ENCODE assay signal across 21 mouse cellular contexts in genomic region chr16:94449632-94450031, GRCm38 (mm10).
DNase-seq lines count a peak whose midpoint lies in the region; ATAC-seq lines count a peak whose summit lies in the region.
"Had no signal": no experiment of that assay in that cellular context is flagged by ENCODE, and none has a peak within 500 bp of the region (broad histone marks: within the 10 kb centered on the region; RNA-seq: fewer than 3 reads in every experiment).

No protein-coding gene starts in this region.

- H3K9ac ChIP-seq in liver, embryonic 13.5 days = no peak overlapping the region
- no peak overlapping the region for H3K9ac ChIP-seq in liver, embryonic 11.5 days (ENCODE audit: low read depth, low read length)
- H3K9ac ChIP-seq in liver, embryonic 15.5 days = no peak overlapping the region
- H3K9ac ChIP-seq in forebrain, embryonic 15.5 days (replicated peaks) = no peak overlapping the region
- H3K9ac ChIP-seq: embryonic facial prominence, embryonic 15.5 days; heart, embryonic 13.5 days; hindbrain, embryonic 14.5 days; midbrain, embryonic 12.5 days had no signal

- H3K4me3 ChIP-seq in liver, embryonic 13.5 days (replicated peaks) = no peak overlapping the region
- no peak overlapping the region for H3K4me3 ChIP-seq in liver, embryonic 11.5 days (ENCODE audit: low read depth, low read length)
- no peak overlapping the region for H3K4me3 ChIP-seq in liver, embryonic 15.5 days (replicated peaks)
- no peak overlapping the region for H3K4me3 ChIP-seq in forebrain, embryonic 15.5 days
- H3K4me3 ChIP-seq: embryonic facial prominence, embryonic 15.5 days; heart, adult 2 months; heart, embryonic 13.5 days; midbrain, embryonic 12.5 days had no signal

- peaks cover 5% of the 10 kb centered on the region; the same call in 1 of the 2 replicates for H3K4me1 ChIP-seq in liver, embryonic 13.5 days (replicated peaks)
- H3K4me1 ChIP-seq in liver, embryonic 11.5 days (replicated peaks; ENCODE audit: control insufficient read depth, insufficient read depth, low read length) = no peaks in the 10 kb centered on the region
- H3K4me1 ChIP-seq in liver, embryonic 15.5 days (replicated peaks) = peaks cover 3% of the 10 kb centered on the region; the same call in 1 of the 2 replicates
- H3K4me1 ChIP-seq in forebrain, embryonic 15.5 days = no peaks in the 10 kb centered on the region
- H3K4me1 ChIP-seq: embryonic facial prominence, embryonic 15.5 days; heart, embryonic 13.5 days; midbrain, embryonic 12.5 days had no signal

- DNase-seq in liver, embryonic 13.5 days = no peak
- no peak for DNase-seq in liver, embryonic 11.5 days (ENCODE audit: low spot score)
- peak; percentile 19 for DNase-seq in urinary bladder, postnatal 14 days (ENCODE audit: low spot score)
- DNase-seq in urinary bladder, postnatal 4 days (ENCODE audit: low spot score in 2 of 2) = no peak
- DNase-seq in yolk sac, embryonic 10.5 days (ENCODE audit: low spot score) = peak; percentile 28
- DNase-seq in heart, postnatal 4 days = no peak
- DNase-seq: adrenal gland, postnatal 25 days; cerebellum, adult 9-10 months; gastrocnemius, postnatal 10 days; heart, adult 2 months; heart, postnatal 14 days; kidney, adult 9 months; kidney, postnatal 14 days had no signal

- no peaks in the 10 kb centered on the region for H3K27me3 ChIP-seq in liver, embryonic 13.5 days
- no peaks in the 10 kb centered on the region for H3K27me3 ChIP-seq in liver, embryonic 11.5 days (replicated peaks; ENCODE audit: control insufficient read depth, insufficient read depth, low read length)
- no peaks in the 10 kb centered on the region for H3K27me3 ChIP-seq in liver, embryonic 15.5 days
- H3K27me3 ChIP-seq in forebrain, embryonic 15.5 days = no peaks in the 10 kb centered on the region
- H3K27me3 ChIP-seq: embryonic facial prominence, embryonic 15.5 days; heart, embryonic 13.5 days; midbrain, embryonic 12.5 days had no signal

- 84% methylated on average over 7 of the region's 7 CpGs for WGBS in liver, embryonic 13.5 days (ENCODE audit: insufficient replicate concordance)
- 91% methylated on average over 7 of the region's 7 CpGs for WGBS in liver, embryonic 11.5 days
- 76% methylated on average over 7 of the region's 7 CpGs for WGBS in liver, embryonic 15.5 days (ENCODE audit: insufficient replicate concordance)
- 97% methylated on average over 7 of the region's 7 CpGs for WGBS in forebrain, embryonic 15.5 days

- no peak overlapping the region for H3K4me2 ChIP-seq in liver, embryonic 13.5 days
- no peak overlapping the region for H3K4me2 ChIP-seq in liver, embryonic 11.5 days
- no peak overlapping the region; the same call in 1 of the 2 replicates for H3K4me2 ChIP-seq in liver, embryonic 15.5 days
- no peak overlapping the region for H3K4me2 ChIP-seq in forebrain, embryonic 15.5 days (replicated peaks)
- H3K4me2 ChIP-seq: embryonic facial prominence, embryonic 15.5 days; heart, embryonic 13.5 days; hindbrain, embryonic 14.5 days; midbrain, embryonic 12.5 days had no signal

- ATAC-seq in liver, embryonic 13.5 days (ENCODE audit: low read depth) = no peak
- no peak for ATAC-seq in liver, embryonic 11.5 days (replicated peaks; ENCODE audit: low FRiP score)
- ATAC-seq in liver, embryonic 15.5 days (ENCODE audit: insufficient read depth) = no peak
- ATAC-seq in forebrain, embryonic 15.5 days (replicated peaks) = no peak
- ATAC-seq: forebrain, embryonic 16.5 days; inflammation-experienced regulatory T-cells, adult 6 months had no signal

- peak overlapping the region; percentile 27; the same call in 1 of the 2 replicates for H3K27ac ChIP-seq in liver, embryonic 13.5 days
- no peak overlapping the region for H3K27ac ChIP-seq in liver, embryonic 11.5 days (ENCODE audit: low read depth, low read length)
- peak overlapping the region; percentile 34 for H3K27ac ChIP-seq in liver, embryonic 15.5 days (replicated peaks)
- H3K27ac ChIP-seq in forebrain, embryonic 15.5 days (replicated peaks) = no peak overlapping the region
- H3K27ac ChIP-seq: embryonic facial prominence, embryonic 15.5 days; heart, adult 2 months; heart, embryonic 13.5 days; hindbrain, embryonic 14.5 days; midbrain, embryonic 12.5 days had no signal

- H3K36me3 ChIP-seq in liver, embryonic 13.5 days = peaks cover 54% of the 10 kb centered on the region
- H3K36me3 ChIP-seq in liver, embryonic 11.5 days (ENCODE audit: control insufficient read depth, insufficient read depth, low read length) = peaks cover 26% of the 10 kb centered on the region; the same call in 1 of the 2 replicates
- H3K36me3 ChIP-seq in liver, embryonic 15.5 days (replicated peaks) = peaks cover 24% of the 10 kb centered on the region
- peaks cover 82% of the 10 kb centered on the region for H3K36me3 ChIP-seq in forebrain, embryonic 15.5 days

- H3K9me3 ChIP-seq in liver, embryonic 13.5 days (replicated peaks) = no peaks in the 10 kb centered on the region
- no peaks in the 10 kb centered on the region for H3K9me3 ChIP-seq in liver, embryonic 11.5 days (ENCODE audit: control insufficient read depth, low read length)
- no peaks in the 10 kb centered on the region for H3K9me3 ChIP-seq in liver, embryonic 15.5 days (replicated peaks)
- no peaks in the 10 kb centered on the region for H3K9me3 ChIP-seq in forebrain, embryonic 15.5 days
- H3K9me3 ChIP-seq: embryonic facial prominence, embryonic 15.5 days; heart, embryonic 13.5 days; midbrain, embryonic 12.5 days had no signal

Comparison
In these comparisons a context has a peak if more than half of its experiments do, and no peak if none do; other contexts are left out.
1. DNase-seq: peak in urinary bladder, postnatal 14 days (single experiment) and yolk sac, embryonic 10.5 days (single experiment); none in liver, embryonic 13.5 days (single experiment), liver, embryonic 11.5 days (single experiment), urinary bladder, postnatal 4 days (0 of 2) and heart, postnatal 4 days (single experiment).
2. H3K27ac ChIP-seq: peak in liver, embryonic 13.5 days (single experiment) and liver, embryonic 15.5 days (single experiment); none in liver, embryonic 11.5 days (single experiment) and forebrain, embryonic 15.5 days (single experiment).